Mouse (Mus musculus) heart, adult 18-20 months (tissue): ENCODE measurements at regions not wholly inside any gene's neighbourhood (a gene's known extent, or its start where the extent isn't known, plus 50 kb on each side); places are given as distances from the start of the nearest gene placed in this dataset.

Experiments
- DNase-seq, 2 experiments: peaks; one replicate each; pipeline ENCODE4 v3.0.0; 2021 to 2022; ENCODE audit warnings: mixed read lengths in 1 of 2

DNA sequence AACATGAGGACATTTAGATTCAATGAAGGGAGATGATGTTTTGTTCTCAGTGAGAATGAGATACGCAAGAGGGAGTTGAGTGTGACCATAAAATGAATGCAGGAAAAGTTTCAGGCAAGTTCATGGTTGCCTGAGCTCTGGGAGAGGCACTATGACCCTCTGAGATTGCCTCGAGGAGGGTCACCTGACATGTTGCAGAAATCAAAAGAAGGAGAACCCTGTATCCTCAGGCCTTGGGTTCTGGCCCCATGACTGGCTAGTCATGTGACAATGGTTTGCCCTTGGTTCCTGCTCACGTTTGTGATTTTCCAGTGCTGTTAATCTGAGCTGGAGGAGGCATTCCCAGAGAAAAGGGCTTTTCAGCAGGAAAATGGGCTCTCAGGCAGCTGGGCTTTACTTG, 98.9 kb downstream of the Mab21l3 start:
- DNase-seq = no peak

GRCm38 (mm10) chr3:101749031-101749632, 99.6 kb downstream of the Mab21l3 start:
- DNase-seq = no peak

- no peak for DNase-seq
Measured at GRCm38 (mm10) chr3:101748186-101748585, 100.6 kb downstream of the Mab21l3 start.

- no peak for DNase-seq
Measured at GRCm38 (mm10) chr3:101740906-101741305, 107.9 kb downstream of the Mab21l3 start.

- no peak for DNase-seq
Measured at GRCm38 (mm10) chr3:101737197-101737596, 111.6 kb downstream of the Mab21l3 start.

GRCm38 (mm10) chr3:101729044-101729443, 119.7 kb downstream of the Mab21l3 start:
- DNase-seq = no peak

- no peak for DNase-seq
Measured at GRCm38 (mm10) chr3:101722926-101723325, 118.4 kb upstream of the Atp1a1 start.

DNA sequence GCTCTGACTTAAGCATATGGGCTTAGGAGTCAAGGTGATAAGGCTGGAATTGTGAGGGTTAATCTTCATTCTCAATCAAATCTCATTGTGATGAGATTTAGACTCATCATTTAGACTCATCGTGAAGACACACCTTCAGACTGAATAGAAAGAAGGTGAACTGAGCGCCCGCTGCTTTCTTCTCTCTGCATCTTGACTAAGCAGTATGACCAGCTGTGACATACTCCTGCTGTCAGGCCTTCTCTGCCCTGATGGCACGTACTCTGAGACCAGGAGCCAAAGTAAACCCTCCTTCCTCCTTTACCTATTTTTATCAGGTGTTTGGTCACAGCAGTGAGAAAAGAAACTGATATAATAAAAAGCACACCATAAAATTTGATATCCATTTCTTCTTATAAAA, 117.5 kb upstream of the Atp1a1 start:
- DNase-seq = no peak

GRCm38 (mm10) chr3:101715416-101715815, 110.9 kb upstream of the Atp1a1 start:
- DNase-seq = no peak

DNA sequence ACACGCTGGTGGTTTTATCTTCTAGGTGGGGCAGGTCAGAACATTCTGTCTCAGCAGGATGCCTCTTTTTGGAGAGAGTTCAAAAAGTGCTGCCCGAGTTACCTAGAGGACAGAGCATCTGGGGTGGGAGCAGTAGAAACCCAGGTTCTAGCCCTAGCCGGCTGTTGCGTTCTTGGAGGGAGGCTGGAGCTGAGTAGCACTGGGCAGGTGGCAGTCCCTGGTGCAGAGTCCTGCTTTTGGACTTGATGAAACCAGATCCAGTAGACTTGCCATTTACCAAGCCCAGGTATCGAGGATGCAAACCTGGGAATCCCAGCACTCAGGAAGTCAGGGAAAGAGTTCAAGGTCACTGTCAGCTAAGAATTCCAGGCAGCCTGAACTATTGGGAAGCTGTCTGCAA, 110.3 kb upstream of the Atp1a1 start:
- no peak for DNase-seq

- no peak for DNase-seq
Measured at GRCm38 (mm10) chr3:101713669-101714068, 109.2 kb upstream of the Atp1a1 start.

DNA sequence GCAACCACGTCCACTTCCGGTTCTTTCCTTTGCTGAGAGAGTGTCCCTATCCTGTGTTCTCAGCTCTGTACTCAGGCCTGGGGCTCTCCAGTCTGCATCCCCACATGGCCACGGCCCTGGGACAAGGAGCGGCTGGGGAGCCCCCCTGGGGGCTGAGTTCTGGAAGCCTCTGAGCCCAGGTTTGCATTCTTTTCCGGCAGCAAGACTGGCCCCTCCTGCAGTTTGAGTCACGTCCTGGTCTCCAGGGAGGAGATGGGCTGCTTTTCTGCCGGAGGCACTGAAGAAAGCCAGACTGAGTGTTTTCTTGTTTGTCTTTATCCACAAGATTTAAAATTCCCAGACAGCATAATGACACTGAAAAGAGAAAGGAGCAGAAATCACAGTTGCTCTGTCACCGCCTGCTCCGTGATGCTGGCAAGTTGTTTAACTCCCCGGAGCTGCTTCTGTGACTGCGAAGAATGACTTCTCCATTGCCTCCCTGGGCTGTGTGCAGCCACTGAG, 108.7 kb upstream of the Atp1a1 start:
- DNase-seq = peak; percentile 64 to 72

DNA sequence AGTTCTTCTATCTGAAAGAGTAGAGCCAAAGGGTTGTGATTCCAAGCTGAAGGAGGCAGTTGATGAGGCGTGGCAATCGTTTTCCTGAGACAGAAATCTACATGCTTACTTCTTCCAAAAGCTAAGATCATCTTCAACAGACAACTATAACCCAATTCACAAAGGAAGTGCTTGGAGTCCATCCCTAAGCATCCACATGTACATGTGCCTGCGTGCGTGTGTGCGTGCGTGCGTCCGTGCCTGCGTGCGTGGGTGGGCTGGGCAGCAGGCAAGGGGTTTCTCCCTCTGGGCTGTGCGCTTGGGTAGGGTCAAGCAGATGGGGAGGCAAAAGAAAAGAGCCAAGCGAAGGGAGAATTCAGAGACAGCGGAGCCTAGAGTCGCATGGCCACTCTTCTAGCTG, 108.2 kb upstream of the Atp1a1 start:
- DNase-seq = peak in 1 of 2 experiments; percentile 23

- peak; percentile 54 to 68 for DNase-seq
Measured at GRCm38 (mm10) chr3:101711594-101712171, 107.2 kb upstream of the Atp1a1 start.

- DNase-seq = peak; percentile 67 to 69
Measured at GRCm38 (mm10) chr3:101709379-101709970, 105.0 kb upstream of the Atp1a1 start.

GRCm38 (mm10) chr3:101708821-101709220, 104.3 kb upstream of the Atp1a1 start:
- no peak for DNase-seq

DNA sequence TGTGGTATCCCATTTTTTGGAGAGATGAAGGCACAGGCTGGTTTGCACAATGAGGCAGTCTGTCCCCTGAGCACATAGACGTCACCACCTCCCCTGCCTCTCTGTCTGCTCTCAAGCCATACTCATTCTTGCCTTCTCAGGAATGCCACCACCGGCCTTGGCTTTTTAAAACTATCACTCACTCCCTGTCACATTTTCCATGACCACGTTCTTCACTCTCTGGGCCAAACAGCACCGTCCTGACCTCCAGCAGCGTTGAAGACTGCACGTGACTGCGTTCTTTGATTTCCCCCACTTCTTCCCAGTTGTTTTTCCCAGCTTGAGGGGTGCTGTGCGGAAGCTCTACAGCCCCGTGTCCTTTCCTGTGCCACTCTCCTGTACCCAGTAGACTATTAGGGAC, 100.4 kb upstream of the Atp1a1 start:
- peak; percentile 50 to 62 for DNase-seq

DNA sequence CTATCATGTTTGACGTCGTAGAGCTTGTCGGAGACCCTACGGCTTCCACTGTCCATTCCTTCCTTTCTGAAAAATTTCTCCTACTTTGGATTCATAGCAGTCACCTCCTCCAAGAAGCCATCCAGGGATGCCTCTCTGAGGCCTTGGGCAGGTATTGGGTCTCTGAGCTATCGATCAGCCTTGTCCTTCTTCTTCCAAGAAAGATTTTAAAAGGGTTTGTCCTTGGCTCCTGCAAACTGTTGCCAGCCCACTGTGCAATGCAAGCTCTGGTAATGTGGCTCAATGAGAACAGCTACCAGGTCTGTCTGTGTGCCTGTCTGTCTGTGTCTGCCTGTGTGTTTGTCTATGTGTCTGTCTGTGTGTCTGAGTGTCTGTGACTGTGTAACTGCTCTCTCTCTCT, 99.8 kb upstream of the Atp1a1 start:
- DNase-seq = no peak

GRCm38 (mm10) chr3:101701763-101702173, 97.3 kb upstream of the Atp1a1 start:
- DNase-seq = no peak

GRCm38 (mm10) chr3:101700974-101701610, 96.6 kb upstream of the Atp1a1 start:
- peak; percentile 40 to 42 for DNase-seq

DNA sequence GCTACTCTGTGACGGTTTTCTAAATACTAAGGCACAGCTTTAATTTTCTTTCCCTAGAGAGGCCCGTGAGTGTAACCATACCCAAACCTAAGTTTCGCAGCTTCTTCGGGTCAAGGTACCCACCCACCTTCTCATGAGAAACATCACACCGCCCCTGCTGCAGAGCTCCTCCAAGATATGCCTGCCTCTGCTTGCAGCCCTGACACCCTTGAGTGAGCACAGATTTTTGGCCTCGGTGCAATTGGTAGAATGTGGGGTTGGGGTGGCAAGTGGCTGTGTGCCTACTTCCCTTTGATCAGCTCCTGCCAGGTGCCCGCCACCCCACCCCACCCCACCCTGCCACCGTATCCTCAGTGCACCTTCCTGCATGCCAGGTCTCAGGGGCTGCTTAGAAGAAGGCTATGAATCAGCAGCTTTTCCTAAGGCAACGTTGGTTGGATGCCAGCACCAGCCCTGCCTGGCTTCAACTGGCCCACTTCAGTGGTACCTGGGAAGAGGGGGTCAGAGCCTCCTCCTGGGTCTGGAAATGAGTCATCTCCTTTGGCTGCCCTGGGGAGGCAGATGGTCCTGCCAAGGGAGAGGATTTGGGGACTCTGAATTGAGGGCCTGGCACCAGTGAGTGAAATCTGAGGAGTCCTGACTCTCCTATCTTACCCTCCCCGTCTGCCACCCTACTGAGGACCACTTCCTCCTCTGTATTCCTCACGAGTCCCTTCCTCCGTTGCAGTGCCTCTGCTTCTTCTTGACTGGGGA, 95.6 kb upstream of the Atp1a1 start:
- DNase-seq = no peak

GRCm38 (mm10) chr3:101696832-101697231, 92.3 kb upstream of the Atp1a1 start:
- no peak for DNase-seq

GRCm38 (mm10) chr3:101694311-101694710, 89.8 kb upstream of the Atp1a1 start:
- DNase-seq = no peak
